Mouse (Mus musculus): ENCODE results near the gene Tdrd1. TPM values are rescaled to one million over a fixed set of nuclear protein-coding genes. Genes with fewer than 3 reads are reported as not detected.
"Not testable (repeated sequence)": the region's sequence is repeated elsewhere in the genome, so short reads cannot be mapped to it uniquely, and the experiment has no call there.

The Tdrd1 gene
- polyA plus RNA-seq (2015; fragmentation: Nextera tagmentation; extraction: Ambion mirVana) = 1.2 and 1.7 TPM in 2 replicates

DNA sequence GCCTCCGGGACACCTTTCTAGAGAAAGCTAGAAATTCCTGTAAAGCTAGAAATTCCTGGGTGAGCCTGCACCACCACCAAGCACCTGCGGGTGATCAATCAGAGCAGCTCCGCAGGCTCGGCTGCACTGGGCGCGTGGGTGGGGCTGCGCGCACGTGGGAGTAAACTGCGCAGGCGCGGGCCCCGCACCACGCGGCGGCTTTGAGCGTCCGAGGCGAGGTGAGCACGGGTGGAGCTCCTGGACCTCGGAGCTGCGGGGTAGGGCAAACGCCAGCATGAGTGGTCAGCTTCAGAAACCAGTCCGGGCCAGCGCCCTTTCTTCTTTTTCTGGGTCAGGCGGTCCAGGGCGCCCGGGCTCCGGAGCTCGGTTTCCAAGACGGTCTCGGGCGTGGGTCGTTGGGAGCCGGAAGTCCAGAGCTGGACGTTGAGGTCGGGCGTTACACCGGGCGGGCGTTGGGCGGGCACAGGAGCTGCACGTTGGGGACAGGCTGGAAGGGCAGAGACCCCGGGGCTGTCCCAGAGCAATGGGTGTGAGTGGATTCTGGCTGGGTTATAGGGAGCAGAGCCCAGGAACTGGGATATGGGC lies at the start of gene Tdrd1:
TSS of gene Tdrd1 (plus strand) at position 163 of the 585 bp plus-strand sequence.
- Histone ChIP-seq H3K36me3 (ENCODE audit: control insufficient read depth, insufficient read depth, low read length) (no peaks in the 10 kb centered on the region), H3K27ac (replicated peaks) (no peak within 1 kb of the TSS), H3K4me3 (ENCODE audit: low read depth, low read length) (no peak within 1 kb of the TSS), H3K4me2 (replicated peaks; ENCODE audit: low read depth) (peak within 1 kb of the TSS; percentile 23; the same call in 1 of the 2 replicates), H3K9ac (ENCODE audit: low read length) (no peak within 1 kb of the TSS), H3K27me3 (ENCODE audit: control insufficient read depth, insufficient read depth, low read length) (no peaks in the 10 kb centered on the region), H3K9me3 (ENCODE audit: control insufficient read depth, low read length) (no peaks in the 10 kb centered on the region), H3K4me1 (replicated peaks; ENCODE audit: control insufficient read depth, insufficient read depth) (peaks cover 3% of the 10 kb centered on the region; the same call in 1 of the 2 replicates)
- 52% methylated on average over 41 of the region's 44 CpGs for WGBS
- no peak for TF ChIP-seq CTCF (IDR thresholded peaks at IDR 0.05; ENCODE audit: low read depth)
- TF ChIP-seq EP300 (optimal IDR thresholded peaks at IDR 0.05) = peak; percentile 70
- ATAC-seq (ENCODE audit: low FRiP score, low TSS enrichment) (peak; percentile 30), DNase-seq (ENCODE audit: low spot score) (peak; percentile 65)

DNA sequence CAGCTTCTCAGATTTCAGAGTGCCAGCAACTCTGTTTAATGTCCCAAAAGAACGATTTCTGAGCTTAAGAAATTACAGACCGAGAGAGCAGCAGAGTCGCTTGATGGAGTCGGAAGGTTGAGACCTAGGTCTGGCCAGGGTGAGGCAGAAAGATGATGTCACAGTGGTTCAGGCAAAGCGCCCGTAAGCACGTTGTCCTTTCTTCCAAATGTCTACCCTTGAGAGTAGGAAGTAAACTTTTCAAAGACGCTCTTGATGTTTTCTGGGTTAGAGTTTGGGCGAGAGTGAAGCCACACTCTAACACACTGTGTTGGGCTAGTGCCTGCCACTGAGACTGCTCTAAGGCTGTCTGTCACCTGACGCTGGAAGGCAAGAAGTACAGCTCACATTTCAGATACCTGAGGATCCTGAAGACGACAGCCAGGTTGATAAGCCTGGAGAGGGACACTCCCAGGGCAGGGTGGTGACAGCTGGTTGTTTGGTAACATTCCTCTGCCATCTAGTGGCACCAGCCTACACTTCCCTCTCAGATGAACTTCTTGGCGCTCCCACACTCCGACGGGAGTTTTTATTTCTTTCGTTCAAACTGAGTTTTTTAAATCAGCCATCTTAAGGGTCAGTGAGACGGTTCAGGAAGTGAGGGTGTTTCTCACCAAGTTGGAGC lies 49.2 kb upstream of the Tdrd1 start:
- WGBS = 20% methylated on average over 16 of the region's 16 CpGs
- Histone ChIP-seq H3K27me3 (ENCODE audit: control insufficient read depth, insufficient read depth, low read length) (no peaks in the 10 kb centered on the region), H3K9ac (ENCODE audit: low read length) (no peak overlapping the region), H3K36me3 (ENCODE audit: control insufficient read depth, insufficient read depth, low read length) (no peaks in the 10 kb centered on the region), H3K4me2 (replicated peaks; ENCODE audit: low read depth) (peak overlapping the region; percentile 34; the same call in 1 of the 2 replicates), H3K27ac (replicated peaks) (no peak overlapping the region), H3K4me1 (replicated peaks; ENCODE audit: control insufficient read depth, insufficient read depth) (no peaks in the 10 kb centered on the region), H3K9me3 (ENCODE audit: control insufficient read depth, low read length) (no peaks in the 10 kb centered on the region), H3K4me3 (ENCODE audit: low read depth, low read length) (peak overlapping the region; percentile 6; the same call in 1 of the 2 replicates)
- peak; percentile 73 for ATAC-seq (ENCODE audit: low FRiP score, low TSS enrichment)
- peak; percentile 59 for DNase-seq (ENCODE audit: low spot score)
- TF ChIP-seq CTCF (IDR thresholded peaks at IDR 0.05; ENCODE audit: low read depth) = peak; percentile 87
- TF ChIP-seq EP300 (optimal IDR thresholded peaks at IDR 0.05) = no peak

DNA sequence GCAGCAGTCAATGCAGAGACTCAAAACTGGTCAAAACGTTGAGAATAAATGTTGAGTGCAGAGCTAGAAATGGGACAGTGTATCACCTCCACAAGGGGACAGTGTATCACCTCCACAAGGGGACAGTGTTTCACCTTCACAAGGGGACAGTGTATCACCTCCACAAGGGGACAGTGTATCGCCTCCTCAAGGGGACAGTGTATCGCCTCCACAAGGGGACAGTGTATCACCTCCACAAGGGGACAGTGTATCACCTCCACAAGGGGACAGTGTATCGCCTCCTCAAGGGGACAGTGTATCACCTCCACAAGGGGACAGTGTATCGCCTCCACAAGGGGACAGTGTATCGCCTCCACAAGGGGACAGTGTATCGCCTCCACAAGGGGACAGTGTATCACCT lies 47.5 kb upstream of the Tdrd1 start:
- not testable (repeated sequence) for H3K4me3 ChIP-seq (ENCODE audit: low read depth, low read length); H3K4me1 ChIP-seq (replicated peaks; ENCODE audit: control insufficient read depth, insufficient read depth); H3K9me3 ChIP-seq (ENCODE audit: control insufficient read depth, low read length); DNase-seq (ENCODE audit: low spot score); H3K27ac ChIP-seq (replicated peaks); H3K9ac ChIP-seq (ENCODE audit: low read length); H3K4me2 ChIP-seq (replicated peaks; ENCODE audit: low read depth); H3K36me3 ChIP-seq (ENCODE audit: control insufficient read depth, insufficient read depth, low read length); H3K27me3 ChIP-seq (ENCODE audit: control insufficient read depth, insufficient read depth, low read length); ATAC-seq (ENCODE audit: low FRiP score, low TSS enrichment)
- WGBS = 89% methylated on average over 7 of the region's 7 CpGs
- TF ChIP-seq CTCF (IDR thresholded peaks at IDR 0.05; ENCODE audit: low read depth) = peak; percentile 44

DNA sequence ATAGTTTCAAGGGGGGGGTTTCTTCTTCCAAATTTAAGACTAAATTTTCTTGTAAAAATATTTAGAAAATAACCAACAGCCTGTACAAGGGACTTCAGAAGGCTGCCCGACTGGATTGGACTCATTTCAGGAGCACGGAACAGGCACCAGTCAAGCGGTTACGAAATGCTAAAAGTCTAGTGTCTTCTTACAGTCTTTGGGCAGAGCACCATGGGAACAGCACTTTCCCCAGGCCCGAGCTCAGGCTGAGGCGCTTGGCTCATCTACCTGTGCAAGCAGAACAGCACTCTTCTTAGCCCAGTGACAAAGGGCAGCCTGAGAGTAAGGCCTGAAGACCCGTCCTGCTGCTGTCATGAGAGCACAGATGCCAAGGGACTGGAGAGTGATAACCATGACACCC lies 38.1 kb upstream of the Tdrd1 start:
- Histone ChIP-seq H3K4me1 (replicated peaks; ENCODE audit: control insufficient read depth, insufficient read depth) (no peaks in the 10 kb centered on the region), H3K4me3 (ENCODE audit: low read depth, low read length) (no peak overlapping the region), H3K9ac (ENCODE audit: low read length) (no peak overlapping the region), H3K27me3 (ENCODE audit: control insufficient read depth, insufficient read depth, low read length) (no peaks in the 10 kb centered on the region), H3K4me2 (replicated peaks; ENCODE audit: low read depth) (no peak overlapping the region), H3K27ac (replicated peaks) (no peak overlapping the region), H3K36me3 (ENCODE audit: control insufficient read depth, insufficient read depth, low read length) (peaks cover 11% of the 10 kb centered on the region), H3K9me3 (ENCODE audit: control insufficient read depth, low read length) (no peaks in the 10 kb centered on the region)
- ATAC-seq (ENCODE audit: low FRiP score, low TSS enrichment) (no peak), DNase-seq (ENCODE audit: low spot score) (no peak)
- 79% methylated on average over 7 of the region's 7 CpGs for WGBS
- TF ChIP-seq CTCF (IDR thresholded peaks at IDR 0.05; ENCODE audit: low read depth) = no peak
- no peak for TF ChIP-seq EP300 (optimal IDR thresholded peaks at IDR 0.05)

DNA sequence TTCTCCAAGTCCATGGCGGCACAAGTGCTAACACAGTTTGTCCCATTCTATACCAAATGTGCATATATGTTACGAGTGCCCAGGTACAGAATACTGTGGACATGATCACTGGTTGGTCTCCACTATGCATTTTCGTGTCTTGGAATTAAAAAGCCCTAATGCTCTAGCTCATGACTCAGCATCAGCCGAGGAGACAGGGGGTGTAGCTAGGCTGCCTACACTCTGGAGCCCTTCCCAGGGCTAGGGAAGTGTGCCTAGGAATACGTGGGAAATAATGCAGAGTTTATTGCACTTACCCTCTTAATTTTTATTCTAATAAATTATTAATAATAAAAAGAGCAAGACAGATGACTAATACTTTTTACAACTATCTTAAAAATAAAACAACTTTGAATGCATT lies 37.1 kb upstream of the Tdrd1 start:
- H3K4me3 ChIP-seq (ENCODE audit: low read depth, low read length) = no peak overlapping the region
- H3K27me3 ChIP-seq (ENCODE audit: control insufficient read depth, insufficient read depth, low read length) = no peaks in the 10 kb centered on the region
- H3K4me2 ChIP-seq (replicated peaks; ENCODE audit: low read depth) = no peak overlapping the region
- no peak for TF ChIP-seq EP300 (optimal IDR thresholded peaks at IDR 0.05)
- no peak for TF ChIP-seq CTCF (IDR thresholded peaks at IDR 0.05; ENCODE audit: low read depth)
- DNase-seq (ENCODE audit: low spot score) = no peak
- H3K36me3 ChIP-seq (ENCODE audit: control insufficient read depth, insufficient read depth, low read length) = peaks cover 18% of the 10 kb centered on the region
- H3K4me1 ChIP-seq (replicated peaks; ENCODE audit: control insufficient read depth, insufficient read depth) = no peaks in the 10 kb centered on the region
- no peak overlapping the region for H3K27ac ChIP-seq (replicated peaks)
- WGBS = 79% methylated on average over 5 of the region's 5 CpGs
- H3K9ac ChIP-seq (ENCODE audit: low read length) = no peak overlapping the region
- no peaks in the 10 kb centered on the region for H3K9me3 ChIP-seq (ENCODE audit: control insufficient read depth, low read length)
- ATAC-seq (ENCODE audit: low FRiP score, low TSS enrichment) = no peak

DNA sequence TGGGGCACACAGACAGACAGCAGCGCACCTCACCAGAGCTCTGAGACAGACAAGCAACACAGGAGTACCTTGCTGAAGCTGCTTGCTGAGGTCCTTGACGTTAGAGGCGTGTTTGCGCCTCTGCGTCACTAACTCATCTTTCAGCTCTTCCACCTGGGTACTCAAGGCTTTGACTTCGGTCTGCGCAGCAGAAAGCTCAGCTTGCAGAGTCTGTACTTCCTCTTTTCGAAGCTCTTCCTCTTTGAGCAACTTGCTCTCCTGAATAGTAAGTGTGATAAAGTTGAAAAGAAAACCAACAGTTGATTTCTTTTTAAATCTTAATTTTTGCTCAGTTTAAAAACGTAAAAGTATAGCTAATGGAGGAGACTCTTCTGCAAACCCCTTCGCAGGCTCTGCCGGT lies 28.6 kb upstream of the Tdrd1 start:
- H3K36me3 ChIP-seq (ENCODE audit: control insufficient read depth, insufficient read depth, low read length) = peaks cover 38% of the 10 kb centered on the region

More for the DNA sequence above, 28.6 kb upstream of the Tdrd1 start:
- ATAC-seq (ENCODE audit: low FRiP score, low TSS enrichment) (no peak), DNase-seq (ENCODE audit: low spot score) (no peak)
- Histone ChIP-seq H3K4me2 (replicated peaks; ENCODE audit: low read depth) (no peak overlapping the region), H3K4me1 (replicated peaks; ENCODE audit: control insufficient read depth, insufficient read depth) (no peaks in the 10 kb centered on the region), H3K27me3 (ENCODE audit: control insufficient read depth, insufficient read depth, low read length) (no peaks in the 10 kb centered on the region), H3K27ac (replicated peaks) (no peak overlapping the region), H3K9ac (ENCODE audit: low read length) (no peak overlapping the region), H3K4me3 (ENCODE audit: low read depth, low read length) (no peak overlapping the region), H3K9me3 (ENCODE audit: control insufficient read depth, low read length) (no peaks in the 10 kb centered on the region)
- 88% methylated on average over 11 of the region's 11 CpGs for WGBS
- TF ChIP-seq CTCF (IDR thresholded peaks at IDR 0.05; ENCODE audit: low read depth) (no peak), EP300 (optimal IDR thresholded peaks at IDR 0.05) (no peak)

Data from stomach, postnatal 0 days (tissue).